Mouse (Mus musculus): ENCODE measurements around the gene Dlst.

Dlst gene

GRCm38 (mm10) chr12:85123108-85123530 is 12.5 kb downstream of the Dlst start:
- TF ChIP-seq NANOG (IDR thresholded peaks at IDR 0.05; ENCODE audit: borderline replicate concordance, low read length) (no peak), CTCF (conservative IDR thresholded peaks at IDR 0.05; ENCODE audit: low read length) (no peak), POU5F1 (IDR thresholded peaks at IDR 0.05; ENCODE audit: borderline replicate concordance, low read length) (no peak)
- Histone ChIP-seq H3K9me3 (ENCODE audit: low read length) (no peaks in the 10 kb centered on the region), H3K4me3 (replicated peaks; ENCODE audit: low read length) (no peak overlapping the region), H3K27me3 (ENCODE audit: insufficient read depth, low read length) (no peaks in the 10 kb centered on the region), H3K4me1 (replicated peaks; ENCODE audit: low read depth, low read length) (0 out of 2 replicates have a peak, but pooled peaks cover 5% of the 10 kb centered on the region), H3K36me3 (ENCODE audit: insufficient read depth, low read length) (peaks cover 98% of the 10 kb centered on the region)

GRCm38 (mm10) chr12:85123645-85124044 is 13.0 kb downstream of the Dlst start:
- no peak overlapping the region for H3K4me3 ChIP-seq (replicated peaks; ENCODE audit: low read length)
- 0 out of 2 replicates have a peak, but pooled peaks cover 5% of the 10 kb centered on the region for H3K4me1 ChIP-seq (replicated peaks; ENCODE audit: low read depth, low read length)
- H3K9me3 ChIP-seq (ENCODE audit: low read length): no peaks in the 10 kb centered on the region
- peaks cover 98% of the 10 kb centered on the region for H3K36me3 ChIP-seq (ENCODE audit: insufficient read depth, low read length)
- no peaks in the 10 kb centered on the region for H3K27me3 ChIP-seq (ENCODE audit: insufficient read depth, low read length)
- TF ChIP-seq CTCF (conservative IDR thresholded peaks at IDR 0.05; ENCODE audit: low read length) (no peak), POU5F1 (IDR thresholded peaks at IDR 0.05; ENCODE audit: borderline replicate concordance, low read length) (no peak), NANOG (IDR thresholded peaks at IDR 0.05; ENCODE audit: borderline replicate concordance, low read length) (no peak)

- peaks cover 97% of the 10 kb centered on the region for H3K36me3 ChIP-seq (ENCODE audit: insufficient read depth, low read length)
- H3K4me1 ChIP-seq (replicated peaks; ENCODE audit: low read depth, low read length): 0 out of 2 replicates have a peak, but pooled peaks cover 5% of the 10 kb centered on the region
- no peaks in the 10 kb centered on the region for H3K27me3 ChIP-seq (ENCODE audit: insufficient read depth, low read length)
- H3K4me3 ChIP-seq (replicated peaks; ENCODE audit: low read length): no peak overlapping the region
- no peaks in the 10 kb centered on the region for H3K9me3 ChIP-seq (ENCODE audit: low read length)
- no peak for TF ChIP-seq POU5F1 (IDR thresholded peaks at IDR 0.05; ENCODE audit: borderline replicate concordance, low read length)
- TF ChIP-seq NANOG (IDR thresholded peaks at IDR 0.05; ENCODE audit: borderline replicate concordance, low read length): no peak
- TF ChIP-seq CTCF (conservative IDR thresholded peaks at IDR 0.05; ENCODE audit: low read length): no peak
These were observed 14.1 kb downstream of the Dlst start for GRCm38 (mm10) chr12:85124751-85125150.

- H3K4me3 ChIP-seq (replicated peaks; ENCODE audit: low read length): no peak overlapping the region
- no peak for TF ChIP-seq NANOG (IDR thresholded peaks at IDR 0.05; ENCODE audit: borderline replicate concordance, low read length)
- 0 out of 2 replicates have a peak, but pooled peaks cover 5% of the 10 kb centered on the region for H3K4me1 ChIP-seq (replicated peaks; ENCODE audit: low read depth, low read length)
- H3K9me3 ChIP-seq (ENCODE audit: low read length): peaks cover 12% of the 10 kb centered on the region; the same call in 1 of the 2 replicates
- no peaks in the 10 kb centered on the region for H3K27me3 ChIP-seq (ENCODE audit: insufficient read depth, low read length)
- peaks cover 94% of the 10 kb centered on the region for H3K36me3 ChIP-seq (ENCODE audit: insufficient read depth, low read length)
These were observed 16.5 kb downstream of the Dlst start for GRCm38 (mm10) chr12:85126986-85127603.

GRCm38 (mm10) chr12:85129426-85129978 is 18.9 kb downstream of the Dlst start:
- no peaks in the 10 kb centered on the region for H3K27me3 ChIP-seq (ENCODE audit: insufficient read depth, low read length)
- peaks cover 94% of the 10 kb centered on the region for H3K36me3 ChIP-seq (ENCODE audit: insufficient read depth, low read length)
- no peak overlapping the region for H3K4me3 ChIP-seq (replicated peaks; ENCODE audit: low read length)
- H3K4me1 ChIP-seq (replicated peaks; ENCODE audit: low read depth, low read length): 0 out of 2 replicates have a peak, but pooled peaks cover 8% of the 10 kb centered on the region
- TF ChIP-seq NANOG (IDR thresholded peaks at IDR 0.05; ENCODE audit: borderline replicate concordance, low read length) (no peak), POU5F1 (IDR thresholded peaks at IDR 0.05; ENCODE audit: borderline replicate concordance, low read length) (no peak), CTCF (conservative IDR thresholded peaks at IDR 0.05; ENCODE audit: low read length) (no peak)
- peaks cover 12% of the 10 kb centered on the region; the same call in 1 of the 2 replicates for H3K9me3 ChIP-seq (ENCODE audit: low read length)

GRCm38 (mm10) chr12:85131361-85131760 is 20.7 kb downstream of the Dlst start:
- peaks cover 14% of the 10 kb centered on the region for H3K4me1 ChIP-seq (replicated peaks; ENCODE audit: low read depth, low read length)
- H3K36me3 ChIP-seq (ENCODE audit: insufficient read depth, low read length): peaks cover 95% of the 10 kb centered on the region
- no peak overlapping the region for H3K4me3 ChIP-seq (replicated peaks; ENCODE audit: low read length)
- TF ChIP-seq CTCF (conservative IDR thresholded peaks at IDR 0.05; ENCODE audit: low read length) (no peak), POU5F1 (IDR thresholded peaks at IDR 0.05; ENCODE audit: borderline replicate concordance, low read length) (no peak)
- peaks cover 12% of the 10 kb centered on the region; the same call in 1 of the 2 replicates for H3K9me3 ChIP-seq (ENCODE audit: low read length)
- no peaks in the 10 kb centered on the region for H3K27me3 ChIP-seq (ENCODE audit: insufficient read depth, low read length)

- Histone ChIP-seq H3K9me3 (ENCODE audit: low read length) (peaks cover 12% of the 10 kb centered on the region; the same call in 1 of the 2 replicates), H3K27me3 (ENCODE audit: insufficient read depth, low read length) (peaks cover 7% of the 10 kb centered on the region), H3K4me1 (replicated peaks; ENCODE audit: low read depth, low read length) (peaks cover 28% of the 10 kb centered on the region), H3K4me3 (replicated peaks; ENCODE audit: low read length) (no peak overlapping the region), H3K36me3 (ENCODE audit: insufficient read depth, low read length) (peaks cover 88% of the 10 kb centered on the region)
- TF ChIP-seq CTCF (conservative IDR thresholded peaks at IDR 0.05; ENCODE audit: low read length): no peak
These were observed 23.6 kb downstream of the Dlst start for GRCm38 (mm10) chr12:85134043-85134794.

- peaks cover 7% of the 10 kb centered on the region; the same call in 1 of the 2 replicates for H3K9me3 ChIP-seq (ENCODE audit: low read length)
- H3K27me3 ChIP-seq (ENCODE audit: insufficient read depth, low read length): peaks cover 18% of the 10 kb centered on the region
- H3K36me3 ChIP-seq (ENCODE audit: insufficient read depth, low read length): peaks cover 72% of the 10 kb centered on the region
- peaks cover 44% of the 10 kb centered on the region for H3K4me1 ChIP-seq (replicated peaks; ENCODE audit: low read depth, low read length)
- no peak overlapping the region for H3K4me3 ChIP-seq (replicated peaks; ENCODE audit: low read length)
- TF ChIP-seq POU5F1 (IDR thresholded peaks at IDR 0.05; ENCODE audit: borderline replicate concordance, low read length) (no peak), NANOG (IDR thresholded peaks at IDR 0.05; ENCODE audit: borderline replicate concordance, low read length) (no peak), CTCF (conservative IDR thresholded peaks at IDR 0.05; ENCODE audit: low read length) (no peak)
These were observed 25.2 kb downstream of the Dlst start for GRCm38 (mm10) chr12:85135513-85136470.
